Mouse (Mus musculus) hindbrain, embryonic 11.5 days (tissue): ENCODE data around the gene Hip1. TPM values are rescaled to one million over a fixed set of nuclear protein-coding genes. Genes with fewer than 3 reads are reported as not detected.

Experiments used
- ATAC-seq: fragments of 200-750 bp; cut with Nextera tagmentation; 2 replicates; pipeline ENCODE4 v1.8.0; 2017; ENCODE audit warnings: mild to moderate bottlenecking, moderate TSS enrichment, moderate library complexity; ENCODE audit not compliant: low FRiP score
- DNase-seq: peaks from one replicate; pipeline ENCODE4 v3.0.0-alpha.2; 2015; ENCODE audit warnings: low spot score
- H3K27ac ChIP-seq: fragments of 300-500 bp; sonication (generic); 2 replicates; pipeline ENCODE4 v1.5.1; 2014; ENCODE audit warnings: mild to moderate bottlenecking, low read depth, low read length
- H3K27me3 ChIP-seq: fragments of 300-500 bp; sonication (generic); 2 replicates; pipeline ENCODE4 v1.6.1; 2014; ENCODE audit warnings: mild to moderate bottlenecking, low read length, moderate library complexity, mixed read lengths; ENCODE audit not compliant: control insufficient read depth, insufficient read depth
- H3K36me3 ChIP-seq: fragments of 300-500 bp; sonication (generic); 2 replicates; pipeline ENCODE4 v1.6.1; 2014; ENCODE audit warnings: mild to moderate bottlenecking, low read length, moderate library complexity, mixed read lengths; ENCODE audit not compliant: control insufficient read depth, insufficient read depth
- H3K4me1 ChIP-seq: fragments of 300-500 bp; sonication (generic); replicated peaks from 2 replicates; pipeline ENCODE4 v1.6.1; 2014; ENCODE audit warnings: low read length, mixed read lengths; ENCODE audit not compliant: control insufficient read depth, insufficient read depth
- H3K4me2 ChIP-seq: fragments of 300-500 bp; sonication (generic); replicated peaks from 2 replicates; pipeline ENCODE4 v1.6.1; 2014; ENCODE audit warnings: mild to moderate bottlenecking, low read depth, low read length
- H3K4me3 ChIP-seq: fragments of 300-500 bp; sonication (generic); 2 replicates; pipeline ENCODE4 v1.5.1; 2014; ENCODE audit warnings: low read depth, low read length
- H3K9ac ChIP-seq: fragments of 300-500 bp; sonication (generic); 2 replicates; pipeline ENCODE4 v1.6.1; 2014; ENCODE audit warnings: low read depth, low read length
- H3K9me3 ChIP-seq: fragments of 300-500 bp; sonication (generic); 2 replicates; pipeline ENCODE4 v1.6.1; 2016; ENCODE audit warnings: low read length; ENCODE audit not compliant: control insufficient read depth
- WGBS: fragments of 180-500 bp; shearing (Covaris S2); extraction: QIAGEN DNeasy Blood & Tissue Kit; methylation state at CpG from one replicate; pipeline ENCODE4 v1.1.7; 2014; 5-methylcytosine and 5-hydroxymethylcytosine counted together
- polyA plus RNA-seq: library from polyadenylated mRNA; unstranded; fragments of >200 nt; fragmentation: Nextera tagmentation; extraction: Ambion mirVana; gene quantifications from 2 replicates; pipeline ENCODE4 v1.2.1, GENCODE M21; 2014

Gene Hip1
- 37.6 and 50.0 TPM in 2 replicates for polyA plus RNA-seq

- H3K9ac ChIP-seq, result peak within 1 kb of the TSS; percentile 75
- H3K4me3 ChIP-seq, result peak within 1 kb of the TSS; percentile 79
- H3K27ac ChIP-seq, result 0 out of 2 replicates have a peak within 1 kb of the TSS, but pooled peaks have one; percentile 39
- H3K4me2 ChIP-seq, result peak within 1 kb of the TSS; percentile 92
- H3K9me3 ChIP-seq, result no peaks in the 10 kb centered on the region
- H3K36me3 ChIP-seq, result no peaks in the 10 kb centered on the region
- peak; percentile 96 for DNase-seq
- no peaks in the 10 kb centered on the region; the same call in 1 of the 2 replicates for H3K27me3 ChIP-seq
- ATAC-seq, result peak; percentile 100
- under 1% methylated on average over 44 of the region's 46 CpGs for WGBS
- peaks cover 3% of the 10 kb centered on the region for H3K4me1 ChIP-seq
Observed at GRCm38 (mm10) chr5:135544865-135545797, at the start of gene Hip1. Gene Hip1 (minus strand): TSS chr5:135545120.

DNA sequence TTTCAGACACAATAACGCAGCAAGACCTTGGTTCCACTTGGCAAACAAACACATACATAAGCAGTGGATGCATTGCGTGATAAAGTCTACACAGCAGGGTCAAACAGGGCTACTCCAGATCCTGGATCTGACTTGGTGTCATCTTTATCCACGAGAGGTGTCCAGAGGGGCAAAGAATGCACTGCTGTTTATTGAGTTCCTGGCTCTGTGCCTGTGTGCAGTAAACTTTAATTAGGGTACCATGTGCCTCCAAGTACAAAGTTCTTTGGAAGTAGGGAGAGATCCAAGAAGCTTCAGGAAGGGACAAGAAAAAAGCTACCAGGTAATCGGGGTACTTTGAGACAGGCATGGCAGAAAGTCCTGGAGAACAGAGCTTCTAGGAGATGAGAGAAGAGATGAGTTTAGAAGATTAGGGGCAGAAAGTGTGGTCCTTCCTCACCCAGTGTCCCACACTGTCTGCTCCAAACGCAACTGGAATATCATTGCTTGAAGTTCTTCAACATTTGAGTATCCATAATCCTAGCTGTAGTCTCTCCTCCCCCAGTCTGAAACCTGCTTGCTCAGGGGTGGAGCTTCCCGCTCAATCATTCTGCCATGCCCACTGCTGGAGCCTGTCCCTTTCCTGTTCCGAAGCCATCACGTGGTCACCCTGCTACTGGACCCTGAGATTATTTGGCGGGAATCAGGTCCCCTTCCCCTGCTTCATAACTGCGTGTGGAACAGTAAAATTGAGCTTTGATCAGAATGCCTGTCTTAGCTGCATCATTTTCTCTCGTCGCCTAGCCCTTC, 45.3 kb upstream of the Hip1 start:
- Histone ChIP-seq H3K27ac (no peak overlapping the region), H3K4me3 (no peak overlapping the region), H3K9ac (no peak overlapping the region), H3K27me3 (no peaks in the 10 kb centered on the region), H3K4me2 (no peak overlapping the region), H3K9me3 (no peaks in the 10 kb centered on the region), H3K4me1 (no peaks in the 10 kb centered on the region), H3K36me3 (no peaks in the 10 kb centered on the region)
- DNase-seq, result no peak
- 81% methylated on average over 10 of the region's 12 CpGs for WGBS
- ATAC-seq, result no peak

- Histone ChIP-seq H3K4me3 (no peak overlapping the region), H3K9ac (no peak overlapping the region), H3K27me3 (no peaks in the 10 kb centered on the region), H3K36me3 (no peaks in the 10 kb centered on the region), H3K4me2 (no peak overlapping the region), H3K9me3 (no peaks in the 10 kb centered on the region), H3K27ac (no peak overlapping the region), H3K4me1 (no peaks in the 10 kb centered on the region)
- no peak for DNase-seq
- whole genome bisulfite sequencing, result 91% methylated on average over 4 of the region's 4 CpGs
- ATAC-seq, result no peak
Observed at GRCm38 (mm10) chr5:135587764-135588163, 42.8 kb upstream of the Hip1 start.

DNA sequence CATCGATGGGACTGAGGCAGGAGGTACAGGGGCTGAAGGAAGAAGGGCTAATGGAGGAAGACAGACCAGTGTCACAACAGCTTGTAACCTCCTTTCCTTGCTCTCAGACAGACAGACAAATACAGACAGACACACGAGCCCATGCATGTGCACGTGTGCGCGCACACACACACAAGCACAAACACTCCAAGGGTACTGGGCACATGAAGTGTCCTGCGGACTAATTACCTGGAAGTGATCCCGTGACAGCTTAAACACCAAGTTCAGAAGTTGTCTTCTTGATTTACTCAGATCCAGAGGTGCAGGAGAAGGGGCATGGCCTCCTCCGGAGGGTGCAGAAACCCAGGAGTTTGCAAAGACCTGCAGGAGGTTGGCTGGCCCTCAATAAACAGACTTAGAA, 40.8 kb upstream of the Hip1 start:
- DNase-seq, result no peak
- 87% methylated on average over 8 of the region's 8 CpGs for WGBS
- no peak for ATAC-seq
- Histone ChIP-seq H3K9me3 (no peaks in the 10 kb centered on the region), H3K27ac (no peak overlapping the region), H3K27me3 (no peaks in the 10 kb centered on the region), H3K36me3 (no peaks in the 10 kb centered on the region), H3K4me2 (no peak overlapping the region), H3K4me1 (no peaks in the 10 kb centered on the region), H3K9ac (no peak overlapping the region), H3K4me3 (no peak overlapping the region)

- no peak for ATAC-seq
- no peak overlapping the region for H3K4me3 ChIP-seq
- H3K27ac ChIP-seq, result no peak overlapping the region
- H3K4me2 ChIP-seq, result no peak overlapping the region
- no peaks in the 10 kb centered on the region for H3K27me3 ChIP-seq
- no peaks in the 10 kb centered on the region for H3K36me3 ChIP-seq
- 84% methylated on average over 4 of the region's 4 CpGs for WGBS
- H3K4me1 ChIP-seq, result no peaks in the 10 kb centered on the region
- no peak for DNase-seq
- H3K9me3 ChIP-seq, result no peaks in the 10 kb centered on the region
- no peak overlapping the region for H3K9ac ChIP-seq
Observed at GRCm38 (mm10) chr5:135582330-135582729, 37.4 kb upstream of the Hip1 start.

- Histone ChIP-seq H3K4me3 (no peak overlapping the region), H3K4me1 (no peaks in the 10 kb centered on the region), H3K9ac (no peak overlapping the region), H3K9me3 (no peaks in the 10 kb centered on the region), H3K36me3 (no peaks in the 10 kb centered on the region), H3K4me2 (no peak overlapping the region), H3K27ac (no peak overlapping the region), H3K27me3 (no peaks in the 10 kb centered on the region)
- no peak for ATAC-seq
- no peak for DNase-seq
- 88% methylated on average over 10 of the region's 10 CpGs for WGBS
Observed at GRCm38 (mm10) chr5:135579331-135579751, 34.4 kb upstream of the Hip1 start.

- DNase-seq, result no peak
- no peak for ATAC-seq
- 70% methylated on average over 4 of the region's 4 CpGs for WGBS
- Histone ChIP-seq H3K36me3 (no peaks in the 10 kb centered on the region), H3K27ac (no peak overlapping the region), H3K27me3 (no peaks in the 10 kb centered on the region), H3K9ac (no peak overlapping the region), H3K4me3 (no peak overlapping the region), H3K9me3 (no peaks in the 10 kb centered on the region), H3K4me2 (no peak overlapping the region), H3K4me1 (no peaks in the 10 kb centered on the region)
Observed at GRCm38 (mm10) chr5:135576055-135576454, 31.1 kb upstream of the Hip1 start.

GRCm38 (mm10) chr5:135573006-135573405, 28.1 kb upstream of the Hip1 start, which contains the start of gene Ccl24:
Gene Ccl24 (minus strand): TSS chr5:135573049.
- WGBS, result 88% methylated on average over 6 of the region's 6 CpGs
- Histone ChIP-seq H3K4me3 (no peak within 1 kb of the TSS), H3K4me2 (no peak within 1 kb of the TSS), H3K36me3 (no peaks in the 10 kb centered on the region), H3K27ac (no peak within 1 kb of the TSS), H3K4me1 (no peaks in the 10 kb centered on the region), H3K9ac (no peak within 1 kb of the TSS), H3K27me3 (no peaks in the 10 kb centered on the region), H3K9me3 (no peaks in the 10 kb centered on the region)
- DNase-seq (no peak), ATAC-seq (no peak)
